Mouse (Mus musculus) thymus, adult 2 months (tissue): ENCODE measurements around the gene Kcnip3. TPM values are rescaled to one million over a fixed set of nuclear protein-coding genes. Genes with fewer than 3 reads are reported as not detected.

Experiments used
- DNase-seq: peaks from one replicate; pipeline ENCODE4 v3.0.0; 2021
- H3K27ac ChIP-seq: fragments of 200-500 bp; 2 replicates; pipeline ENCODE4 v1.5.1; 2012; ENCODE audit warnings: low read length, control low read depth; ENCODE audit not compliant: control insufficient read depth, insufficient read depth
- H3K27me3 ChIP-seq: fragments of 200-500 bp; 2 replicates; pipeline ENCODE4 v1.6.1; 2012; ENCODE audit warnings: mild to moderate bottlenecking, low read length, moderate library complexity, mixed read lengths; ENCODE audit not compliant: control insufficient read depth, insufficient read depth
- H3K36me3 ChIP-seq: fragments of 200-500 bp; 2 replicates; pipeline ENCODE4 v1.6.1; 2012; ENCODE audit warnings: mild to moderate bottlenecking, low read length, moderate library complexity; ENCODE audit not compliant: control insufficient read depth, insufficient read depth
- H3K4me1 ChIP-seq: fragments of 200-500 bp; replicated peaks from 2 replicates; pipeline ENCODE4 v1.6.1; 2012; ENCODE audit warnings: low read length; ENCODE audit not compliant: control insufficient read depth, insufficient read depth
- H3K4me3 ChIP-seq: fragments of 200-500 bp; 2 replicates; pipeline ENCODE4 v1.5.1; 2012; ENCODE audit warnings: mild to moderate bottlenecking, low read length, control low read depth, moderate library complexity; ENCODE audit not compliant: control insufficient read depth, insufficient read depth
- CTCF ChIP-seq: fragments of 200-500 bp; IDR thresholded peaks from 2 replicates; pipeline ENCODE4 v1.5.1; 2012; ENCODE audit warnings: mild to moderate bottlenecking, control low read depth, low read length, moderate library complexity, borderline replicate concordance; ENCODE audit not compliant: control insufficient read depth, poor library complexity, insufficient read depth; ENCODE audit errors: extremely low read depth
- POLR2A ChIP-seq: fragments of 200-500 bp; IDR thresholded peaks from 2 replicates; pipeline ENCODE4 v1.6.1; 2012; ENCODE audit warnings: mild to moderate bottlenecking, low read length, control low read depth, moderate library complexity; ENCODE audit not compliant: control insufficient read depth, poor library complexity, insufficient read depth; ENCODE audit errors: extremely low read depth
- WGBS: fragments of 180-500 bp; shearing (Covaris S2); methylation state at CpG from one replicate; pipeline ENCODE4 v1.1.7; 2018; 5-methylcytosine and 5-hydroxymethylcytosine counted together
- polyA plus RNA-seq: library from polyadenylated mRNA; depleted of rRNA; stranded (reverse); fragments of >200 nt; gene quantifications from 2 replicates; pipeline ENCODE4 v1.2.3, GENCODE M21; 2012; rRNA removed

Gene Kcnip3
- polyA plus RNA-seq = 4.4 and 4.7 TPM in 2 replicates

DNA sequence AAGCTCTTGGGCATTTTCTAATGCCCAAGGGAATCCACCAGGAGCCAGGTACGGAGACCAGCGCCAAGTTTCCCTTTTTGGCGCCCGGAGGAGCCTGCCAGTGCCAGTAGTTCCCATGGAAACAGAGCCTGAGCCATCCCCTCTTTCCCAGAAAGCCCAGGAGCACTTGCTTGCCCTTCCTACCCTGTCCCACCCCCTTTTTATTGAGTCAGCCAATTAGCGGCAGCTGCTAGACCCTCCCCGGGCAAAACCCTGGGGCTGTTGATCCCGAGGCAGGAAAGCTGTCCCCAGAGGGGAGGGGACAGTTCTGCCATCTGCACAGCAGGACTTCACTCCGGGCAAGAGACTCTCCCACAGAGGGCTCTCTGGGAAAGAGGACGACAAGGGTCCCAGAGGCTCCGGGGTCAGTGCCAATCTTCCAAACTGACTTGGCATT, at the start of gene Kcnip3:
Kcnip3 (minus strand) TSS at position 89 of the 436 bp plus-strand sequence.
- Histone ChIP-seq H3K27me3 (no peaks in the 10 kb centered on the region), H3K27ac (no peak within 1 kb of the TSS), H3K4me3 (no peak within 1 kb of the TSS), H3K36me3 (no peaks in the 10 kb centered on the region), H3K4me1 (peaks cover 44% of the 10 kb centered on the region)
- no peak for DNase-seq
- no peak for TF ChIP-seq POLR2A
- no peak for TF ChIP-seq CTCF
- 83% methylated on average over 10 of the region's 10 CpGs for WGBS

DNA sequence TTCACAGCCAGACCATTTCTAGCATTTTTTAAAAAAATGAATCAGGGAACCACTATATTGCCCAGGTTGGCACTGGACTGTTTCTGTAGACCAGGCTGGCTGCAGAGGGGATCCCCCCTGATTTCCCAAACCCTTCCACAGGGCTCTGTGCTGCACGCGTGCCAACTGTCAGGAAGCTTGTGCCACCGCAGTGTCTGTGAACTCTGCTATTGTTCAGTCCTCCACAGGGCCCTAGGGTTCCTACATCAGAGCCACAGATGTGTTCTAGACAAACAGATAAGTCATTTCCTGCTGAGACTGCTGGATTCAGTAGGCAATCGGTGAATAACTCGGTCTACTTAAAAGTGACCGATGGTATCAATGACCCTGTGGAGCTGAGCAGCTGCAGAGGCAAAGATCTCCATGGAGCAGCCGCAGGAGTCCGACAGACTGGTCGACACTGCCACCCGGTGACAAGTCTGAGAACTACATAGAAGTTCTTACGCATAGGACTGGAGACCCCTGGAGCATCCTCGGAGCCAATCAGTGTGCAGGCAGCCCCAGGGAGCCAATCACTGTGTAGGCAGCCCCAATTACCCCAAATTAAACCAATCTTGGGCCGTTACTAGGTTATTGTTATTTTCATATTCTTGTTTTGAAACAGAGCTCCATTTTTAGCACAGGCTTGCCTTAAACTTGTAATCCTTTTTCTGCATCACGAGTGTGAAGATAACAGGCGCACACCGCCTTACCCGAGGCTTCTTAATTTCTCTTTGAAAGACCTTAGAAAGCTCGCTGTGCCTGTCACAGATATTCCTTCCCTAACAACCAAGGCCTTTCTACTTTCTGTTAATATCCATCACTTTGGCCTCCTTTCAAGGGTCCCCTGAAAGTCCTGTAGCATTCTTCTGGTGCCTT, 37.4 kb upstream of the Kcnip3 start:
- H3K27me3 ChIP-seq = no peaks in the 10 kb centered on the region
- TF ChIP-seq CTCF (peak; percentile 82; the same call in 1 of the 2 replicates), POLR2A (no peak)
- DNase-seq = peak; percentile 92
- 14% methylated on average over 18 of the region's 18 CpGs for WGBS
- no peak overlapping the region for H3K27ac ChIP-seq
- no peaks in the 10 kb centered on the region for H3K4me1 ChIP-seq
- H3K36me3 ChIP-seq = no peaks in the 10 kb centered on the region
- H3K4me3 ChIP-seq = no peak overlapping the region

DNA sequence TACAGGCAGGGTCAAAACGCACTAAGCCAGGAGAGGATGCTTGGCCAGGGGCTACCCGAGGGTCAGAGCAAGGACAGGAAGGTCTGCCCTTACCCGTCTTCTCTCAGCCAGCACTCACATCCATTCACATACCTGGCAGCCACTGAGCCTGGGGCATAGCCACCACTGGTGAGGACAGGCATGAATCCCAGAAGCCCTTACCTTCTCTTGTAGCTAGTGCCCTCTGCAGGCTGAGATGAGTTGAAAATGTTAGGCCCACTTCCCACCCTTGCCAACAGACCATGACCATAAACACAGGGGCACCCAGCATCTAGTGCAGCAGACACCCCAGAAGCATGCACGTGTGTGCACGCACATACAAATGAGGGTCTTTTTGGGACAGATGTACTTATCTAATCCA, 29.2 kb upstream of the Kcnip3 start:
- TF ChIP-seq POLR2A (no peak), CTCF (0 out of 2 replicates have a peak, but pooled peaks have one; percentile 16)
- Histone ChIP-seq H3K4me1 (no peaks in the 10 kb centered on the region), H3K36me3 (no peaks in the 10 kb centered on the region), H3K27me3 (no peaks in the 10 kb centered on the region), H3K4me3 (no peak overlapping the region), H3K27ac (no peak overlapping the region)
- WGBS = 67% methylated on average over 5 of the region's 5 CpGs
- peak; percentile 16 for DNase-seq

DNA sequence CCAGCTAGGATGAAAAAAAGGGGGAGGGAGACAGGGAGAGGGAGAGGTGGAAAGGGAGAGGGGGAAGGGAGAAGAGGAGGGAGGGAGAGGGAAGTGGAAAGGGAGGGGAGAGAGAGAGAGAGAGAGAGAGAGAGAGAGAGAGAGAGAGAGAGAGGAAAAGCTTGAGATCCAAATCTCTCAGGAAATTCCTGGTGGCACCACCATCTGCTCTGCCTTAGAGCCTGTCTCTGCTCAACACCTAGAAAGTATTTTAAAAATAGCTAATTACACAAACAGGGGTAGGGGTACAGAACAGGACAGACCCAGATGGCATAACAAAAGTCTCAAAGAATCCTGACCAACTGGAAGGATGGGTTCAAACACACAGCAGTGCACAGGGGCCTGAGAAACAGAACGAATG, 28.6 kb upstream of the Kcnip3 start:
- no peaks in the 10 kb centered on the region for H3K4me1 ChIP-seq
- TF ChIP-seq POLR2A = no peak
- TF ChIP-seq CTCF = no peak
- H3K27ac ChIP-seq = no peak overlapping the region
- no peaks in the 10 kb centered on the region for H3K36me3 ChIP-seq
- DNase-seq = no peak
- no peak overlapping the region for H3K4me3 ChIP-seq
- H3K27me3 ChIP-seq = no peaks in the 10 kb centered on the region
- 91% methylated on average over 1 of the region's 1 CpGs for WGBS

DNA sequence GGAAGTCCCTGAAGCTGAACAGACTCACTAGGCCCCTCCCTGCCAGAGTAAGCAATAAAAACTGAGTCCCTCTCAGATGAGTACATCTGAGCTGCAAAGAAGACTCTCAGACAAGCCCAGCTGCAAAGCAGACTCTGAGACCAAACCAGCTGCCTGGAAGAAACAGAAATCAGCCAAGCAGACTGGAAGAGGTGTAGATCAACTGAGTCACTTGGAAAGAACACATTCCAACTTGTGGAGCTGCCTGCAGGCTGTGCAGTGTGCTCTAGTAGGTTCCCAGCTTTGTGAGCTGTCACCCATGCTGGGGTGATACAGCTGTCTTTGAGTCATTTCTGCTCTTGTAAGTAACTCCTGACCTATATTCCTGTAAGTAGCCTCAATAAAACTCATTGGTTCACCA, 27.8 kb upstream of the Kcnip3 start:
- no peak overlapping the region for H3K4me3 ChIP-seq
- DNase-seq = no peak
- TF ChIP-seq CTCF (no peak), POLR2A (no peak)
- no peaks in the 10 kb centered on the region for H3K4me1 ChIP-seq
- H3K27me3 ChIP-seq = no peaks in the 10 kb centered on the region
- no peaks in the 10 kb centered on the region for H3K36me3 ChIP-seq
- no peak overlapping the region for H3K27ac ChIP-seq

DNA sequence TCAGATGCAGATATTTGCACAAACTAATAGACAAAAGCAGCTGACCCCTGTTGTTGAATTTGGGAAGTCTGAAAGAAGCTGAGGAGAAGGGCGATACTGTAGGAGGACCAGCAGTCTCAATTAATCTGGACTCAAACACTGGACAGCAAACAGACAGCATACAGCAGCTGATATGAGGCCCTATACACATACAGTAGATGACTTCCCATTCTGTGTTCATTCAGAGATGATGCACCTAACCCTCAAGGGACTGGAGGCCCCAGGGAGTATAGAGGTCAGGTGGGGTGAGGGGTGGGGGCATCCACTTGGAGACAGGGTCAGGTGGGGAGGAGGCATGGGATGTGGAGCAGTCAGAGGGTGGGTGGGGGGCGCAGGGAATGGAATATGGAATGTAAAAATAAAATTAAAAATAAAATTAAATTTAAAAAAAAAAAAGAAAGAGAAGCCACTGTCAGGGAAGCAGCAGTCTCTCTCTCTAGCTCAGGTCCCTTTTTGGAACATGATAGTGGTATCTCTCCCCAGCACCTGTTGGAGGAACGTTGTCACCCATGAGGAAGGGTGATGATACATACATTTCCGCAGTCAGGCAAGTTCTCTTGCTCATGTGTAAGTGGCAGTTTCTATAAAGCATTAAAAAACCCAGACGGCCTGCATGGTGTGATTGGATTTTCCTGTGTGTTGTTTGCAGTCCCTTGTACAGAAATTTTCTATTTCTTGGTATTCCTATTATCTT, 26.6 kb upstream of the Kcnip3 start:
- Histone ChIP-seq H3K4me1 (no peaks in the 10 kb centered on the region), H3K4me3 (no peak overlapping the region), H3K36me3 (no peaks in the 10 kb centered on the region), H3K27ac (no peak overlapping the region), H3K27me3 (no peaks in the 10 kb centered on the region)
- 85% methylated on average over 5 of the region's 5 CpGs for WGBS
- TF ChIP-seq POLR2A (no peak), CTCF (no peak)
- DNase-seq = no peak
